In genomic region chr10:45925746-45926145, GRCm38 (mm10) we compare ENCODE assay signal across 16 mouse cellular contexts.
"Had no signal": no experiment of that assay in that cellular context is flagged by ENCODE, and none has a peak within 500 bp of the region (broad histone marks: within the 10 kb centered on the region; RNA-seq: fewer than 3 reads in every experiment).

No protein-coding gene starts in this region.

- H3K36me3 ChIP-seq: limb, embryonic 12.5 days; limb, embryonic 15.5 days; liver, embryonic 13.5 days; neural tube, embryonic 13.5 days had no signal

- H3K4me3 ChIP-seq: limb, embryonic 12.5 days; limb, embryonic 15.5 days; liver, embryonic 13.5 days; myocyte; neural tube, embryonic 13.5 days had no signal

- H3K4me2 ChIP-seq: limb, embryonic 12.5 days; limb, embryonic 15.5 days; liver, embryonic 13.5 days; midbrain, embryonic 11.5 days; neural tube, embryonic 13.5 days had no signal

- H3K9me3 ChIP-seq: limb, embryonic 12.5 days; limb, embryonic 15.5 days; liver, embryonic 13.5 days; neural tube, embryonic 13.5 days had no signal

- H3K27ac ChIP-seq: limb, embryonic 12.5 days; limb, embryonic 15.5 days; liver, embryonic 13.5 days; neural tube, embryonic 13.5 days had no signal

- H3K9ac ChIP-seq: limb, embryonic 12.5 days; limb, embryonic 15.5 days; liver, embryonic 13.5 days; neural tube, embryonic 13.5 days had no signal

- H3K27me3 ChIP-seq: limb, embryonic 12.5 days; limb, embryonic 15.5 days; liver, embryonic 13.5 days; neural tube, embryonic 13.5 days had no signal

- DNase-seq: kidney, postnatal 14 days; kidney, postnatal 4 days; left cerebral cortex, postnatal 4 days; liver, embryonic 13.5 days; lung, adult 2 months; lung, postnatal 14 days; lung, postnatal 4 days; midbrain, embryonic 14.5 days; retina, postnatal 1 day; thymus, adult 18-20 months; thymus, postnatal 36 days had no signal

- H3K4me1 ChIP-seq: limb, embryonic 12.5 days; limb, embryonic 15.5 days; liver, embryonic 13.5 days; neural tube, embryonic 13.5 days had no signal
